Mouse (Mus musculus) gastrocnemius, adult 2 months (tissue): Measurements from ENCODE around the gene Sp100. TPM values are rescaled to one million over a fixed set of nuclear protein-coding genes. Genes with fewer than 3 reads are reported as not detected.
A peak's percentile ranks its signal among the peaks of the same experiment; 100 is the strongest.

Experiments
- DNase-seq: peaks from one replicate; pipeline ENCODE4 v3.0.0; 2022
- H3K27ac ChIP-seq: fragments of 200-600 bp; 2 replicates; pipeline ENCODE4 v1.8.1; 2022; ENCODE audit warnings: mild to moderate bottlenecking
- H3K4me3 ChIP-seq: fragments of 200-600 bp; 2 replicates; pipeline ENCODE4 v1.8.1; 2022; ENCODE audit warnings: mild to moderate bottlenecking, moderate library complexity
- CTCF ChIP-seq: fragments of 200-600 bp; IDR thresholded peaks from 2 replicates; pipeline ENCODE4 v1.8.1; 2022; ENCODE audit warnings: antibody characterized with exemption, mild to moderate bottlenecking, moderate library complexity
- intact Hi-C: fragments of 180-260 bp; cut with DNase I; formaldehyde crosslinking; loops from one replicate; pipeline ENCODE4 v1.15.1; 2025
- total RNA-seq, 2 experiments: library from RNA; stranded (reverse); gene quantifications; 2 replicates each; pipeline ENCODE4 v1.2.3; 2021

Gene Sp100
- total RNA-seq, 2 experiments from 2014 or later = 6.3 to 7.8 TPM

DNA sequence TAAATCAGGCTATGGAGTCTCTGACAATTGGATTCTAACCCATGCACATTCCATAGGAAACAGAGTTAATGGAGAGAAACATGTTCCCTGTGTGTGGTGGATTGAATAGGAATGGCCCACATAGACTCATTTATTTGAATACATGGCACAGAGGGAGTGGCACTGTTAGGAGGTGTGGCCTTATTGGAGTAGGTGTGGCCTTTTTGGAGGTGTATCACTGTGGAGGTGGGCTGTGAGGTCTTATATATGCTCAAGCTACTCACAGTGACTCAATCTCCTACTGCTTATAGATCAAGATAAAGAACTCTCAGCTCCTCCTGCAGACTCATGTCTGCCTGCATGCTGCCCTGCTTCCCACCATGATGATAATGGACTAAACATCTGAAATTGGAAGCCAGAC lies 64.7 kb downstream of the Sp100 start:
- DNase-seq = no peak
- Histone ChIP-seq H3K27ac (no peak overlapping the region), H3K4me3 (no peak overlapping the region)
- intact Hi-C loops = no loop called here
- no peak for TF ChIP-seq CTCF

DNA sequence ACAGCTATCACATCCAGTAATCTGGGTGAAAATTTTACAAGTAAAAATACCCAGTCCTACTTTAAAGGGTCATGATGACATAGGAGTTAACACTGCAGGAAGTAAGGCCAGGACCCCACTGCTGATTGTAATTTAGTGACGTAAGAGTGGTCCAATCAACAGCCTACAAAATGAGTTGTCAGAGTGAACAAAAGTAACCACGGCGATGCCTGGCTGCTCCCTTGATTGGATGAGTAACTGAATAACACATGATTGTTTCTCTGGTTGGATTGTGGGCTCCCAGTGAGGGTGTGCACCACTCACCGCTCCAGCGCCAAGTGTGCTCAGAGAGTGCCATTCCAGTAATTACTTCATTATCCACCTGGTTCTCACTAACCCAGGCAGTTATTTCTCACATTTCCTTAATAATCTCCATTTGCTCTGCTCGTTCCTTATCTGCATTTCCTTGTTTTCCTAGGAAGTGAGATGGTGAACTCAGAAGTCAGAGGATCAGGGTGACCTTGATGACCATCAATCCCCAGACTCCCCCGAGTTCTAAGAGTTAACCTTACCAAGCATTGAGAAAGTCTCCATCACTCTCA lies 66.7 kb downstream of the Sp100 start:
- no peak for TF ChIP-seq CTCF
- intact Hi-C loops = no loop called here
- no peak overlapping the region for H3K4me3 ChIP-seq
- no peak overlapping the region for H3K27ac ChIP-seq
- DNase-seq = no peak

DNA sequence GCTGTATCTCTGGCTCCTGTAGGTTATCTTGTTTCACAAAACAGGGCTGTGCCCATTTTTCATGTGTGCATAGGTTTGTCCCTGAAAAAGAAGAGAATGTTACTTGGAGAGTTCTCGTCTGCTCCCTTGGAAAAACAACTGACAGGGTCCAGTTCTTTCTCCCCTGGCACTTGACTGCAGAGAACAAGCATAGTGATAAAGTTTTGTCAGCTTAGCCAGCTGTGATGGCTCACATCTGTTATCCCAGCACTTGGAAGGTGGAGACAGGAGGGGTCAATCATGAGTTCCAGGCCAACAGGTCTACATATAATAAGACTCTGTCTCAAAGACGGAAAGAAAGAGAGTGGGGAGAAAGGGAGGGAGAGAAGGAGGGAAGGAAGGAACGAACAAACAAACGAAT lies 69.3 kb downstream of the Sp100 start:
- Histone ChIP-seq H3K4me3 (no peak overlapping the region), H3K27ac (no peak overlapping the region)
- intact Hi-C loops = no loop called here
- no peak for TF ChIP-seq CTCF
- no peak for DNase-seq

DNA sequence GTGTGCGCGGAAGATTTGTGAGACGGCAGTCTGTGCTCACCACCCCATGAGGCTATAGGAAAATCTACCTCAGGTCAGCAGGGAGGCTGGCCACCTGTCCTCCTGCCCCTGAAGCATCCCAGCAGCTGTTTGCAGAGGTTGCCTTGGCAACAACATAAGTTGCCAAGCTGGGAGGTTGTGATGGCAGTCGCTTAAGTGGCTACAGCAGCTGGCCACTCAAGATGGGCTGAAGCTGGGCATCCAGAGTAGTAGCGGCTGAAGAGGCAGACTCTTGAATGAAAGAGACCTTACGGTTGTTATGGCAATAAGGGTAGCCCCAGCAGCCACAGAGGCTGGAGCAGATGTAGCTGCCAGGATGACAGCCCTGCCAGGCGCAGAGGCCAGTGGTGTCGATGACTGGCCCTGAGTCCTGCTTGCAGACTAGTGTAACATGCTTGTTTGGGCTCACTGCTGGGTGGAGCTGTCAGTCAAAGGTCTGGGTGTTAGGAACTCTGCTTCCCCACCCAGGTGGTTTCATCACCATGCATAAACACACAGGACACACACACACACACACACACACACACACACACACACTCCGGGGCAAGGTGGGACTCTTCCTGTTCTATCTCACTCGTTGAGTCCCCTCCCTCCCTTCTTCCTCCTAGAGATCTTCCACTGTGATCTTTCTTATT lies 70.6 kb downstream of the Sp100 start:
- DNase-seq = no peak
- Histone ChIP-seq H3K27ac (no peak overlapping the region), H3K4me3 (no peak overlapping the region)
- TF ChIP-seq CTCF = no peak
- intact Hi-C loops = no loop called here

DNA sequence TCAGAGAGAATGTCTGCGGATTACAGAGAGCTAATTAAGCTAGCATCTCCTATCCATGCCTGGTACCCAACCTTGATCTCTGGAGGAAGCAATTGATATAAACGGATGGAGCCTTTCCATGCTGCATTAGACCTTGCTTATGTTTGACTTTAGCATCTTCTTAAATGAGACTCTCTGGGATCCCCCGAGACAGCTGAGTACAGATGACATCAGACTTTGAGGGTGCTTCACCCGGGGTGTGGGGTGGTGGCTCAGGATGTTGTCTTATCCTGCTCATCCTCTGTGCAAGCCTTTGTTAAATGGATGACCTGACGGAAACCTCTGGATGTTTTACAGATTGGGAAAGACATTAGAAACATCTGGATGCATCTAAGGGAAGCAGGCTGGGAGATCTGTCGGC lies 80.7 kb downstream of the Sp100 start:
- intact Hi-C loops = no loop called here
- no peak overlapping the region for H3K27ac ChIP-seq
- no peak for TF ChIP-seq CTCF
- no peak overlapping the region for H3K4me3 ChIP-seq
- DNase-seq = no peak

DNA sequence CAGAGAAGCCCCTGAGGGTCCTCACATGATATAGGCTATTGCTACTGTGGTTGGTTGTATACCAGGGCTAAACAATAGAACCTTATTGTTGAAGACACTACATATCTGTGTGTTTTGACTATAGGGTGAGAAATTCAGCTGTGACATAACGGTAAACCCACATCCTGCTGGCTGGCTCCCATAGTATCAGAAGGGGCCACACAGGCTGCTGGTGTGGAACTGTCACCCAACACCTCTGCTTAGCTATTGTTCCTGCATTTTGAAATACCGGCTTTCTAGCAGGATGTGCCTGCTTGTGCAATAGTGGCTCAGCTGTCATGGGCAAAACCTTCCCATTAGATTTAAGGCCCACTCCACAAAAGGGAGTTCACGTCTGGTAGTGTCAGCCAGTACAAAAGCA lies 82.8 kb downstream of the Sp100 start:
- H3K4me3 ChIP-seq = no peak overlapping the region
- no peak overlapping the region for H3K27ac ChIP-seq
- no peak for DNase-seq
- TF ChIP-seq CTCF = no peak
- intact Hi-C loops = no loop called here

DNA sequence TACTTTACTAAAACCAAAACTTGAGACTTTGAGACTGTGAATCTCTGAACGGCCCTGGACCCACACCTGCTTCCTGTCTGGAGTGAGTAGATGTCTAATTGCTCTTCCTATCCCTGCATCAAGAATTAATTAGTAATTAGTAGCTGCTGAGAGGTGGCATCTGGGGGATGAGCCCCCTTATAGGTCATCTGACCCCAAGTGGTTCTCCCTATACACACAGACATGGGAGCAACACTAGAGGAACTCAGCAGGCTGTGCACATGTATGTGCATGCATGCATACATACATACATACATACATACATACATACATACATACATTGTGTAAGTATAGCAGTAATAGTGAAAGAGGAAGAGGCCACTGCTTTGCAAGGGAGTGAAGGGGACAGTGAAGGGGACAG lies 84.7 kb downstream of the Sp100 start:
- H3K27ac ChIP-seq = no peak overlapping the region
- H3K4me3 ChIP-seq = no peak overlapping the region
- TF ChIP-seq CTCF = no peak
- intact Hi-C loops = no loop called here
- DNase-seq = no peak

DNA sequence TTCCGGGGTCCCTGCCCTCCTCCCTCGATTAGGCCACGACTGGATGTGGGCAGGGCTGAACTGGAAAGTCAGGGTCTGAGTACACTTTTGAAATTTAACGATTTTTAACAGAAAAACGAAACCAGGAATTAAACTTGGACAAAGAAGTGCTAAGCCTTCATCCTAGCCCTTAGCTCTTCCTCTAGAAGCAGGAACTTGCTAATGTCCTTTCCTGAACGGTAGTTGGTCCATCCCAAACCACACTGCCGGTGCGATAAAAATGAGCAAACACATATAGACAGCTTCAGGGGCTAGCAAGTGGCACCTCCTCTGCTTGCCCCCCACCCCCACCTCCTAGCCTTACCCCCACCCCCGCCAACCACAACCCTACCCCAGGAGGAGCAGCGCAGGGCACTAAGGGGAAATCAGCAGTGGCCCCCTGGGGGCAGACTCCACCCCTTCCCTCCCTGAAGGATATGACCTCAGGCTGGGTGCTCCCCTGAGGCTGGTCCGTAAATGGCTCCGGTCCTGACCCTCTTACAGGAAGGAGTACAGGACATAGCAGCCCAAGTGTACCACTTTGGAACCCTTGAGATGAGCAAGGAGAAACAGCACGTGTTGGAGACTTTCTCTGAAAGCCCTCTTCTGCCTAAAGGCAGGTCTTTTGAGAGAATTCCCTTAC lies 85.8 kb downstream of the Sp100 start:
- Histone ChIP-seq H3K27ac (peak overlapping the region; percentile 76), H3K4me3 (peak overlapping the region; percentile 66)
- no peak for TF ChIP-seq CTCF
- peak; percentile 54 for DNase-seq
- intact Hi-C loops = loop anchor here (2.0 kb wide), 1 partner anchor 155 kb away; no protein-coding TSS in a partner anchor

DNA sequence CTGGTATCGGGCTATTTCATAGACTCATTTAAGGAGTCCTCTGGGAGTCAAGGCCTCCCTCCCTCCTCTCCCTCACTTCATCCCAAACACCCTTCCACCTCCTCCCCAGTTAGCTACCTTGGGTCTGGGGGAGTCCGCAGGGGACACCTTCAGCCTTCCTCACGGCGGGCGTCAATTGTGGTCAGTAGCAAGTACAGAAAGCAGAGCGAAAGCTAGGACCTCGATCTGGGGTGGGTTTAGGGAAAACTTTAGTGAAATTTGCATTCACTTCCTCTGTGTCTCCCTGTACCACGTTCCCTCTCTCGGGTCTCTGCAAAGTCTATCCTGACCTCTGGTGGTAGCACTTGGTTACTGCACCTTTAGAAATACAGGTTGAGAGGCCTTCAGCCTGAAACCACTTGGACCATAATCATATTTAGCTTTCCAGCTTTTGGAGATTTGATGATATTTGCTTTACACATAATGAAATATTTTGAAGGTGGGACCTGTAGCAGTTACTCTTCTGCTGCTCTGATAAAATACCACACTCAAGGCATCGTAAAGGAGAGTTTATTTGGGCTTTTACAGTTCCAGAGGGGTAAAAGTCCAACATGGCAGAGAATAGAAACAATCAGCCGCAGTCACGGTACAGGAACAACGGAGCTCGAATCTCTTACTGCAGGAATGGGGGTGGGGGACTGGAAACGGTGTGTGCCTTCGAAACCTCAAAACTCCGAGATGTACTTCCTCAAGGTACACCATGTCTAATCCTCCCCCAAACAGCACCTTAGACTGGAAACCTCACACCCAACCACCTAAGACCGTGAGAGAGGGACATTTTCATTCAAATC lies 86.8 kb downstream of the Sp100 start:
- Histone ChIP-seq H3K4me3 (peak overlapping the region; percentile 66), H3K27ac (peak overlapping the region; percentile 76)
- intact Hi-C loops = loop anchor here (2.0 kb wide), 1 partner anchor 156 kb away; no protein-coding TSS in a partner anchor
- peak; percentile 96 for TF ChIP-seq CTCF
- peak; percentile 43 for DNase-seq

DNA sequence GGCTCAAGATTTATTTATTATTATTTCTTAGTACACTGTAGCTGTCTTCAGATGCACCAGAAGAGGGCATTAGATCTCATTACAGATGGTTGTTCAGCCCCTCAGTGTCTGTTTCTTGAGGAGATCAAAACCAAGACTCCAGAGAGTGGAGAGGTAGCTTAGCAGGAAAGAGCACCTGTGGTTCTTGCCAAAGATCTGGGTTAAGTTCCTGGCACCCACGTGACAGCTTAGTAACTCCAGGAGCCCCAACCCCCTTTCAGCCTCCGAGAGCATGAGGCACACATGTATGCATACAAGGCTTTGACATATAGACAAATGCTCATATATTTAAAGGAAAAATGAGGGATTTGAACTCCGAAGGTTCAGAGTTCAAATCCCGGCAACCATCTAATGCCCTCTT lies 89.2 kb downstream of the Sp100 start:
- intact Hi-C loops = no loop called here
- no peak for TF ChIP-seq CTCF
- DNase-seq = no peak
- Histone ChIP-seq H3K4me3 (no peak overlapping the region), H3K27ac (no peak overlapping the region)

DNA sequence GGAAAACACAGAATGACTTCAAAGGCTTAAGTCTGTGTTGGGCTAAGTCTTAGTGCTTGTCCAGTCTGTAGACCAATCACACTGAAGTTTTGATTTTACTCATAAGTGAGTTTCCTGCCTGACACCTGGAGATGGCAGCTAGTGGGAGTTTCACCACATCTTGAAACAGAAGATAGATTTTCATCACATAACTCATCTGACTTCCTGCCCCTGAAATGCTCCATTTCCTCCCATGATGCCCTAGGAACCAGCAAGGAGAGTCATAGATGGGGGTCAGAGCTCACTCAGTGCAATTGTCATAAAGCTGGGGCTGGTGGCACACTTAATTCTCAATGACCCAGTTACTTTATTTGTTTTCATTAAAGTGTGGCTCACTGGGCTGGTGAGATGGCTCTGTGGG lies 90.0 kb downstream of the Sp100 start:
- intact Hi-C loops = no loop called here
- TF ChIP-seq CTCF = no peak
- DNase-seq = no peak
- H3K27ac ChIP-seq = no peak overlapping the region
- H3K4me3 ChIP-seq = no peak overlapping the region

DNA sequence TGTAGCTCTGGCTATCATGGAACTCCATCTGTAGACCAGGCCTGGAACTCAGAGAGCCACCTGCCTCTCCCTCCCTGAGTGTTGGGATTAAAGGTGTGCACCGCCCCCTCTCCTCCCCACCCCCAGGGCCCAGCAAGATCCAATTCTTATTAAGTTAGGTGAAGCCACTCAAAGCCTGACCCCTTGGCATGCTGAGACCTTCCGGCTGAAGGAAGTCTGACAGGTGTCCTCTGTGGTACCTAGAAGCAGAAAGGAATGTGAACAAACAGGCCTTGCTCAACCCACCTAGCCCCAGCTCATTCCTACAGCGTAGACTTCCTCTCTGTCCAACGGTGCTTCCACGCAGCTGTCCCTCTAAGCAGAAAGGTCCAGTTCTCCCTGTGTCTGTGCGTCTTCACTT lies 91.1 kb downstream of the Sp100 start:
- intact Hi-C loops = no loop called here
- no peak for DNase-seq
- no peak overlapping the region for H3K4me3 ChIP-seq
- no peak overlapping the region for H3K27ac ChIP-seq
- no peak for TF ChIP-seq CTCF

DNA sequence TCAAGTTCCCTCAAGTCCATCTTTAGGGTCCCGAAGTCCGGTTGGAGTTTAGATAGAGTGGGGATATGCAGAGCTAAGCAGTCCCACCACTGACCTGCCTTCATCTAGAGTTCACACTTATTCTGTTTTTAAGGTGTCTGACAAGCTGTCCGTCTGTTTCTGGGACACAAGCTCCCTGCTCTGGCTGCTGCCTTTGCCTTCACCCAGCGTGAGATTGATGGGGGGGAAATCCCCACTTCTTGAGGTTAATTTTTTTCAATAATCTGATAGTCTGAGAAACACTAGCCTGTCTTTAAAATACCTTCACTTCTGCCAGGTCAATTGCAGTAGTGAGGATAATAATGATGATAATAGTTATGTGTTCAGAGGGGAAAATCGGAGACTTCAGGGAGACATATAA lies 92.5 kb downstream of the Sp100 start:
- H3K4me3 ChIP-seq = no peak overlapping the region
- H3K27ac ChIP-seq = no peak overlapping the region
- TF ChIP-seq CTCF = no peak
- intact Hi-C loops = no loop called here
- DNase-seq = no peak
